Mouse (Mus musculus) cerebellum, adult (tissue): Measurements from ENCODE around the gene Mpc2.

Experiments used
- ATAC-seq: cut with Nextera tagmentation; 2 replicates; pipeline ENCODE4 v1.9.2; 2017; ENCODE audit warnings: mild to moderate bottlenecking, moderate library complexity, mixed read lengths; ENCODE audit not compliant: insufficient number of reproducible peaks, low FRiP score, low TSS enrichment

Gene Mpc2

GRCm38 (mm10) chr1:165460360-165460800, at the start of gene Mpc2, which contains the start of gene Dcaf6:
Gene Mpc2 (plus strand): TSS chr1:165460637.
Gene Dcaf6 (minus strand): TSS chr1:165460475.
- peak; percentile 86 for ATAC-seq

DNA sequence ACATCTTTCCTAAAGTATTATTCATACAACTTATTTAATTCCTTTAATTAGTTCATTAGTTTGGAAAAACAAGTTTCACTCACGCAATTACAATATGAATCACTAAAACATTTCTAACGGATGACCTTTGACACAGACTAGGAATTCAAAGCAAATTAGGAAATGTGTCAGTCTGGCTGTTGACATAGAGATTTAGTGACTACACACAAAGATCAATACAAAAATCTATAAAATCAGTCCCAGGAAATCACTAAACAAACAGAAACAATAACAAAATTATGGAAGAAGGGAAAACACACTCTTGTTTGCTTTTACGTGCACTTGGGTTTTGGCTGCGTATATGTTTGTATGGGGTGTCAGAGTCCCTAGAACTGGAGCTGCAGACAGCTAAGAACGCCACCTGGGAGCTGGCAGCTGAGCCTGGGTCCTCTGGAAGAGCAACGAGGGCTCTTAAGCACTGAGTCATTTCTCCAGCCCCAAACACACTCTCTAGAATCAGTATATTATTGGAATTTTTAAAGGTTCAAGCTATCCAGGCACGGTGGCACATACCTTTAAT, 39.0 kb upstream of the Mpc2 start:
- no peak for ATAC-seq

DNA sequence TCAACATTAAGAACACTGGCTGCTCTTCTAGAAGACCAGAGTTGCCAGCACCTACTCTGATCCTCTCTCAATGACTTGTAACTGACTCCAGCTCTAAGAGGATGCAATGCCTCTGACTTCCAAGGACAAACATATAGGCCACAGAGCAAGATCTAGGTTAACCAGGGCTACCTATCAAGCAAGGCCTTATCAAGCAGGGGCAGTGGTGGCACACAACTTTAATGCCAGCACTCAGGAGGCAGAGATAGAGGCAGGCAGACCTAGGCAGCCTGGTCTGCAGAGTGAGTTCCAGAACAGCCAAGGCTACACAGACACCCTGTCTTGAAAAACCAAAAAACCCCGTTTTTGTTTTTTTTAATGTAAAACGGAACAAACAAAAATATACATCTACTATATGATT, 34.2 kb upstream of the Mpc2 start:
- no peak for ATAC-seq

GRCm38 (mm10) chr1:165432883-165433282, 27.6 kb upstream of the Mpc2 start:
- ATAC-seq = no peak

- no peak for ATAC-seq
Observed at GRCm38 (mm10) chr1:165438289-165439021, 22.0 kb upstream of the Mpc2 start.

DNA sequence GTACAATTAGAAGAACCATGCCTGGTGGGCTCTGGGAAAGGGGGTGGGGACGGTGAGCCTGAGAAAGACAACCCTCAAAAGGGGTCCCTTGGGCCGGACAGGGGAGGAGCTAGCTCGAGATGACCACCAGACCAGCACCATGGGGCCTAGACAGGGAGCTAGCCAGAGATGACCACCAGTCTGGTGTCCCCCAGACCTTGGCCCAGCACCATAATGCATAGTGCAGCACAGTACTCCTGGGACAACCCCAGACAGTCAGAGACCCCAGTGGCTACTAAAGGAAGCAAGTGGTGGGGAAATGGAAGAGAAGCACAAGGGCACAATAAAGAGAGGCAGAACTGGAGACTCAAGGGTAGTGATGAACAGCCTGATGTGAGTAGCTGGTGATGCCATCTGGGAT, 19.6 kb upstream of the Mpc2 start:
- ATAC-seq = 0 out of 2 replicates have a peak, but pooled peaks have one; percentile 36

DNA sequence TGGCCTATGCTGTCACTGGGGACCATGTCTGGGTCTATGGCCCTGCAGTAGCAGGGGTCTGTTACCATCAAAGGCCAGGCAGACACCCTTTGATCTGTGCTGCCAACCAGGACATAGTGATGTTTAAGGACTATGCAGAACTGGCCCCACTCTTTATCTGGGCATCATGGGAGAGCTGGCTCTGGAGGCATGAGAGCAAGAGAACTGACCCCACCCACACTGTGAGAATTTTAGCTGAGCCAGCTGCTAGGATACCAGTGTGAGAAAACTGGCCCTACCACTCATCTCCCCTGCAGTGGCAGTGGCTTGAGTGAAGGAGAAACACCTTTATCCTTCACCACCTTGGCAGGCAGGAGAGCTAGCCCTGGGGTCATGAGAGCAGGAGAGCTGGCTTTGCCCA, 19.2 kb upstream of the Mpc2 start:
- ATAC-seq = no peak

DNA sequence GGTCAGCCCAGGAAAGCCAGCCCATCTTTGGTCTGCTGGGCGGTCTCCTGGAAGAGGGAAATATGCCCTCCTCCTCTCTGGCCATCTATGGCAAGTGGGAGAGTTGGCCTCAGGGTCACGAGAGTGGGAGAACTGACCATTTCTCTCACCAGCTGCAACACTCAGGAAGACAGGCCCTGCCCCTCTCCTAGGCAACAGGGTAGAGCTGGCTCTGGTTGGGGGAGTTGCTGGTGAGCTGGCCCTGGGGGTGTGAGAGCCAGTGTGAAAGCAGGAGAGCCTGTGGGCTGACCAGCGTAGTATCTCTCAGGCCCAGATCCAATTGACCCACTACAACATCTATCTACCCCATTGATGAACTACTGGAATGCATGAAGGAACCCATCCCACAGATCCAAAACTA, 18.7 kb upstream of the Mpc2 start:
- peak; percentile 31; the same call in 1 of the 2 replicates for ATAC-seq

DNA sequence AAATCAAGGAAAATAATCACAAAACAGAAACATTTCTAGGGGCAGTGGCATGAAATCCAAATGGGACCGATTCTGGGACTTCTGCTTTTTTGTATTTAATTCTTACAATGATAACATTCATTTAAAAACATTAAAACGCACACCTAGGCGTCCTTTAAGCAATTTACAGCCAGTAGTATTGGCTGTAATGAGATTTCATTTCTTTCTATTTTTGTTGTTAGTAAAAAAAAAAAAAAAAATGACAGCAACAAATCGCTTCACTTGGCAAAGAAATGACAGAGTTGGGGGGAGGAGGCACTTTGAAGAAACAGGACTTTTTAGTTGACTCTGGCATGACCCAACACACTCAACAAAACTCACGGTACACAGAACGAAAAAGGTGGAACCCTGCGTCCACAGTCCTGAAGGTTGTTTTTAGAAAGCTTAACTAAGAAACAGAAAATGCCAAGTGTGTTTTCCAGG, 1.4 kb upstream of the Mpc2 start:
- ATAC-seq = no peak

DNA sequence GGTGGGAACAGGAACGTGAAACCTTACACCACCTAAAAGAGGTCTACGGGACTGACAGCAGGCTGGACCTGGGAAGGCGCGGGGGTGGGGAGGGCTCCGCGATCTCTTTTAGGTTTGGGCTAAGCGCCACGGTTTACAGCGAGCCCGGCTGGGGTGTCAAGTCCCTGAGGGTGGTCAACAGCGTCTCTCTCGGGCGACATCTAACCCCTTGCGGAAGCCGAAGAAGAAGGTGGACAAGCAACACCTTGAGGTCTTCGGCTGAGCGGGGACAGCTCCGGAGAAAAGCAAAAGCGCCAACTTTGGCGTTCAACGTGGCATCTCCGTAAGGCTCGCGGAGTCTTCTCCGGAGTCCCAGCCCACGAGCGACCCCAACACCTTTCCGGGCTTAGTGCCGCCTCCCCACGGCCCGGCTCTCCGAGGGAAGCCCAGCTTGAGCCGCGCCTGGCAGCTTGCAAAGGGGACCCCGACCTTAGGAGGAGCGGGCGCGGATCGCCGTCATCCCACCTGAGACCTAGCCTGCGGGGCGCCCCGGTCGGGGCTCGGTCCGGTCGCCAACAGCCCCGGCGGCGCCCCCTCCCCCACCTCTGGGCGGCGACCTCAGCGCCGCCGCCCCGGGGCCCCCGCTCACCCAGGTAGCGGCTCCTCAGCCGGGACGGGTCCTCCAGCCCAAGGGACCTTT, 795 bp upstream of the Mpc2 start:
- peak; percentile 1; the same call in 1 of the 2 replicates for ATAC-seq

DNA sequence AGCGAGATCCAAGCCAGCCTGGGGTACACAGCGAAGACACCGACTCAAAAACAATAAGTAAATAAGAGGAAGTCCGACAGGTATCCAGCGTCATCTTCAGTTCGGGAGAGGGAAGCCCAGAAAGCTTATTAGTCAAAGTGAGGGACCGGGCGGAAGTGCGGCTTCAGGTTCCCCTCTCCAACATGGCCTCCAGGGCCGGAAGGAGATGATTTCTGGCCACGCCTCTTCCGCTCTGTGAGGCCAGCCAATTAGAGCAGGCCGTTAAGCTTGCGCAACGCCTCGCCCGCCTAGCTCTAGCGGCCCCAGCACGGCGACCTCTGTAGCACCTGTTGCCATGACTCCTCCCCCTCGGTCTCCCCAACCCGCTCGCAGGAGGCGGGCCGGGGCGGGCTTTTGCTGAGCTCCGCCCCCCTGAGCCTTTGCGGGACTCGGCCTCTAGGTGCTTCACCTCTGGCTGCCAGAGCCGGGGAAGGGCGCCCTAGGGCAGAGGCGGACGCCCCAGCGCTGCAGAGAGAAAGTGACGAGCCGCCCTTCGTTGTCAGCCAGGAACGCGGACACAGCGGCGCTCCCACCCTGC, 452 bp downstream of the Mpc2 start:
- ATAC-seq = peak; percentile 86

DNA sequence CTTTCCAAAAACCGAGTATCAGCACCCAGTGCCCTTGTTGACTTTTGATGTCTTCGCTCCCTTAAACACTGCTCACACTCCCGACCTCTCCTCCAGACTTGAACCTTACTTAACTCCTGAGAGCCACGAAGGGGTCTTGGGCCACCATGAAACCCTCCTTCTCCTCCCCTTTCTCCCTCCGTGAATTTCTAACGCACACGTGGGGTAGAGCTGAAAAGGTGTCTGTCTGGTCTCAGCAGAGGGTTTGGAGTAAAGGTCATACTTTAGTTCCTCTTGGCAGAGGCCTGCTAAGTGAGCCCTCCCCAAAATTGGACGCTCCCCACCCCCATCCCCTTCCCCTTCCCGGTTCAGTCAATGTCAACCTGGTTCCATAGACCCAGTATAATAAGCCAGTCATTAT, 1.2 kb downstream of the Mpc2 start:
- no peak for ATAC-seq

DNA sequence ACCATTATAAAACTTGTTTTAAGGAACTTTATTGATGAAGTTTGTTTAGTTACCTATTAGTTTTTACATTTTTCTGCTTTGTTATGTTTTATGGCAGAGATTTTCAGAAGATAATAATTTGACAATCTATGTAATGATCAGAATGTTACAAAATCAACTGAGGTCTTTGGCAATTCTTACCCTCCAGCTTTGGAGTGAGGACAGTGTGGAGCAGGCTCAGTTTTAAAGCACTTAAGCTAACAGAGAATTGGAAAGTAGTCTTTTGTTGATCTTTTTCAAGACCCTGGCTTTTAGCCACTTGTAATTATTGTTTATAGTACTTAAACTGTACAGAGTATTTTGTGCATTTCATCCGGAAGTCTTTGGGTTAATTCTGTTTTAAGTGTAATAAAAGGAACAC, 2.4 kb downstream of the Mpc2 start:
- ATAC-seq = no peak

DNA sequence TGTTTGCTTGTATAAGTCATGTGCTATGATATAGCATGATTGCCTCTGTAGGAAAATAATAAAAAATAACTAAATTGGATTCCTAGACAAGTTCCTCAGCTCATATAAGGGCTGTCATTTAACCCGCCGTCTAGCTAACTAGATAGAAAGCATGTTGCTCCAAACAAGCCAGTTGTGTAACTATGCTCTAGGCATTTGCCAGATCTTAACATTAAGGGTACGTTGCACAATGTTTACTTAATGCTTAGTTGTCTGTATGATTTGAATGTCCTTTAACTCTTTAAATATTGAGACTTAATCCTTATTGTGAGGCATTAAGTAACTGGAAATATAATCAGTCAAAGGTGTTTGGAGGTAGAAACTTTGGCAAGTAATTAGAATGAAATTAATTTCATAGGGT, 4.1 kb downstream of the Mpc2 start:
- ATAC-seq = no peak

DNA sequence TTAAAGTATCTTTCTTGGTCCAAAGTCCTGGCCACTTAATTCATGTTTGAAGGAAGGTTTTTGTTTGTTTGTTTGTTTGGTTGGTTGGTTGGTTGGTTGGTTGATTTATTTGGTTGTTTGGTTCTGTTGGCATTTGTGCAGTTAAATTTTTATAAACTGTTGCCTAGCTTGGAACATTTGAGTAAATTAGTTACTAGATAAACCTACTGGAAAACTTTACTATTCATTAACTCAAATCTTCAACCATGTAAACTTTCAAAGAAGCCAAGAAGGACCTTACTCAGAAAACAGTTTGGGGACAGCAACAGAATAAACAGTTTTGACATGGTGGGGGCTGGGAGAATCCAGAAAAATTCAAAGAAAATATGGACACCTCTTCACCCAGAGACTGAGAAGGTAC, 8.5 kb downstream of the Mpc2 start:
- no peak for ATAC-seq

- ATAC-seq = no peak
Observed at GRCm38 (mm10) chr1:165469717-165470116, 9.3 kb downstream of the Mpc2 start.

DNA sequence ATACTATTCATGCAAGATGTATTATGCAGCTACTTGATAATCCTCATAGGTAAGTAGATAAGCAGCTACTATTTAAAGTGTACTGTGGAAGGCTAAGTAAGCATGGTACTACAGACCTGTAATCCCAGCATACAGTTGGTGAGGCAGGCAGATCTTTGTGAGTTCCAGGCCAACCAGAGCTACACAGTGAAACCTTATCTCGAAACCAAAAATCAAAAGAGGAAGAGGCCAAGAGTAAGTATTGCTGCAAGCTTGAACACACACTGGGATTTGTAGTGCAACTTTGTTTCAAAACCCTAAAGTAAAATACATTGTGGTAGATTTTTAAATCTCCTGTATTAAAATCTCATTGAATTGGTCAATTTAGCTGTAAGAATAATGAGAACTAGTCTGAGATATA, 11.1 kb downstream of the Mpc2 start:
- ATAC-seq = no peak

GRCm38 (mm10) chr1:165484688-165485233, 24.3 kb downstream of the Mpc2 start, which contains the start of gene Adcy10:
Gene Adcy10 (plus strand): TSS chr1:165485183.
- ATAC-seq = no peak

DNA sequence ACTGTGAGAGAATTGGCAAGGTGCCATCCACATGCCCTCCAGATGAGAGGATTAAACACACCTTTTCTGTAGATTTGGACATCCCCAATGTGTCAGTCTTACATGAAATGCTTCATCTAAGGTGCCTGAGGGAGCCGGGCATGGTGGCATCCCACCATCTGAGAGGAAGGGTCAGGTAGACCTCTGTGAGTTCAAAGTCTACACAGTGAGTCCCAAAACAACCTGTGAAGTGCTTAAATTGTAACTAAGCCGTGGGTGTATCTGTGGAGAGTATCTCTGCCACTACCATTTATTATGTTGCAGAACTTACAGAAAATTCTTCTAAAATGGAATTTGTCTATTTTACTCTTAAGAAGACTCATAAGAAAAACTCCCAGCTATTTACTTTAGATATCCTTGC, 25.7 kb downstream of the Mpc2 start:
- no peak for ATAC-seq

DNA sequence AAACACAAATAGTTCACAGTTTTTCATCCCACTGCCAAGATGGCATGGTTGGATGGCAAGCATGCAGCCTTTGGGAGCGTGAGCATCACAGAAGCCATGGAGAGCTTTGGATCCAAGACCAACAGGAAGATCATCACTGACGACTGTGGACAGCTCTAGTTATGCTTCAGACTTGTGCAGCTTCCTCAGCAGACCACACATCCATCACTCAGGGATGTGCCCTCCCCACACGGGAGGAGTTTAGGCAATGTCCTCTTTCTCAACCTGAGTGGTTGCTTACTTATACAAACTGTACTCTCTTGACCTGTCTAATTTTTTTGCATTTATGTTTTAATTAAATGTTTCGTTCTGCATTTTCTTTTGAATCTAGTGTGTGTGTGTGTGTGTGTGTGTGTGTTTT, 28.8 kb downstream of the Mpc2 start:
- no peak for ATAC-seq

GRCm38 (mm10) chr1:165498856-165499255, 38.4 kb downstream of the Mpc2 start:
- ATAC-seq = no peak
